Mouse (Mus musculus) olfactory bulb, adult 2 months (tissue): Measurements from ENCODE around the gene Fgf10.

Experiments used
- CTCF ChIP-seq: fragments of 200-500 bp; IDR thresholded peaks from 2 replicates; pipeline ENCODE4 v1.5.1; 2012; ENCODE audit warnings: low read depth, mild to moderate bottlenecking, low read length, moderate library complexity; ENCODE audit not compliant: insufficient read depth
- POLR2A ChIP-seq: fragments of 200-500 bp; IDR thresholded peaks from 2 replicates; pipeline ENCODE4 v1.6.1; 2012; ENCODE audit warnings: mild to moderate bottlenecking, low read depth, low read length, moderate library complexity; ENCODE audit not compliant: insufficient read depth

- TF ChIP-seq POLR2A (no peak), CTCF (no peak)
Observed at GRCm38 (mm10) chr13:118718396-118718795, 48.8 kb downstream of the Fgf10 start.
